Mouse (Mus musculus) forebrain, embryonic 15.5 days (tissue): ENCODE results near the gene Prm1. TPM values are rescaled to one million over a fixed set of nuclear protein-coding genes. Genes with fewer than 3 reads are reported as not detected.
A peak's percentile ranks its signal among the peaks of the same experiment; 100 is the strongest.

ENCODE experiments used
- ATAC-seq: fragments of 200-750 bp; cut with Nextera tagmentation; replicated peaks from 2 replicates; pipeline ENCODE4 v1.8.0; 2017; ENCODE audit warnings: mild to moderate bottlenecking, moderate TSS enrichment, moderate library complexity
- H3K27ac ChIP-seq: fragments of 300-500 bp; sonication (generic); replicated peaks from 2 replicates; pipeline ENCODE4 v1.5.1; 2015; ENCODE audit warnings: mild to moderate bottlenecking, inconsistent platforms
- H3K27me3 ChIP-seq: fragments of 300-500 bp; sonication (generic); 2 replicates; pipeline ENCODE4 v1.6.1; 2015; ENCODE audit warnings: inconsistent platforms
- H3K36me3 ChIP-seq: fragments of 300-500 bp; sonication (generic); 2 replicates; pipeline ENCODE4 v1.6.1; 2015; ENCODE audit warnings: mild to moderate bottlenecking, inconsistent platforms
- H3K4me1 ChIP-seq: fragments of 300-500 bp; sonication (generic); 2 replicates; pipeline ENCODE4 v1.6.1; 2015; ENCODE audit warnings: inconsistent platforms
- H3K4me2 ChIP-seq: fragments of 300-500 bp; sonication (generic); replicated peaks from 2 replicates; pipeline ENCODE4 v1.6.1; 2015; ENCODE audit warnings: mild to moderate bottlenecking, inconsistent platforms
- H3K4me3 ChIP-seq: fragments of 300-500 bp; sonication (generic); 2 replicates; pipeline ENCODE4 v1.5.1; 2015; ENCODE audit warnings: mild to moderate bottlenecking, inconsistent platforms
- H3K9ac ChIP-seq: fragments of 300-500 bp; sonication (generic); replicated peaks from 2 replicates; pipeline ENCODE4 v1.6.1; 2015; ENCODE audit warnings: mild to moderate bottlenecking, inconsistent platforms
- H3K9me3 ChIP-seq: fragments of 300-500 bp; sonication (generic); 2 replicates; pipeline ENCODE4 v1.6.1; 2016; ENCODE audit warnings: inconsistent platforms
- WGBS: fragments of 180-500 bp; shearing (Covaris S2); methylation state at CpG from one replicate; pipeline ENCODE4 v1.1.7; 2015; ENCODE audit warnings: mixed read lengths; 5-methylcytosine and 5-hydroxymethylcytosine counted together
- polyA plus RNA-seq: library from polyadenylated mRNA; unstranded; fragments of >200 nt; fragmentation: Nextera tagmentation; extraction: Ambion mirVana; gene quantifications from 2 replicates; pipeline ENCODE4 v1.2.1, GENCODE M21; 2015

Prm1 gene
- polyA plus RNA-seq, 1 experiment from 2014 or later: not detected

- H3K27me3 ChIP-seq: no peaks in the 10 kb centered on the region
- no peaks in the 10 kb centered on the region for H3K4me1 ChIP-seq
- no peak overlapping the region for H3K9ac ChIP-seq
- no peaks in the 10 kb centered on the region for H3K36me3 ChIP-seq
- no peak overlapping the region for H3K4me3 ChIP-seq
- no peaks in the 10 kb centered on the region for H3K9me3 ChIP-seq
- H3K27ac ChIP-seq: no peak overlapping the region
- ATAC-seq: no peak
- H3K4me2 ChIP-seq: no peak overlapping the region
- 66% methylated on average over 6 of the region's 6 CpGs for WGBS
These were observed 49.5 kb downstream of the Prm1 start for GRCm38 (mm10) chr16:10756168-10756567.

GRCm38 (mm10) chr16:10754521-10755296, 50.9 kb downstream of the Prm1 start:
- no peak for ATAC-seq

GRCm38 (mm10) chr16:10749824-10750223, 55.8 kb downstream of the Prm1 start:
- Histone ChIP-seq H3K36me3 (no peaks in the 10 kb centered on the region), H3K27me3 (no peaks in the 10 kb centered on the region), H3K4me2 (no peak overlapping the region), H3K9me3 (no peaks in the 10 kb centered on the region), H3K9ac (no peak overlapping the region), H3K4me1 (peaks cover 9% of the 10 kb centered on the region; the same call in 1 of the 2 replicates), H3K27ac (no peak overlapping the region), H3K4me3 (no peak overlapping the region)
- WGBS: 51% methylated on average over 7 of the region's 7 CpGs
- peak; percentile 76 for ATAC-seq

More at GRCm38 (mm10) chr16:10754521-10755296, 50.9 kb downstream of the Prm1 start:
- no peaks in the 10 kb centered on the region for H3K27me3 ChIP-seq
- WGBS: 83% methylated on average over 3 of the region's 3 CpGs
- H3K4me3 ChIP-seq: no peak overlapping the region
- H3K9me3 ChIP-seq: no peaks in the 10 kb centered on the region
- no peak overlapping the region for H3K9ac ChIP-seq
- H3K4me2 ChIP-seq: no peak overlapping the region
- H3K27ac ChIP-seq: no peak overlapping the region
- H3K4me1 ChIP-seq: peaks cover 4% of the 10 kb centered on the region; the same call in 1 of the 2 replicates
- H3K36me3 ChIP-seq: no peaks in the 10 kb centered on the region

GRCm38 (mm10) chr16:10749226-10749625, 56.4 kb downstream of the Prm1 start:
- Histone ChIP-seq H3K4me2 (no peak overlapping the region), H3K27ac (no peak overlapping the region)
- peak; percentile 23; the same call in 1 of the 2 replicates for ATAC-seq

More at GRCm38 (mm10) chr16:10749226-10749625, 56.4 kb downstream of the Prm1 start:
- 72% methylated on average over 7 of the region's 7 CpGs for WGBS
- no peak overlapping the region for H3K9ac ChIP-seq
- H3K36me3 ChIP-seq: no peaks in the 10 kb centered on the region
- H3K4me1 ChIP-seq: peaks cover 9% of the 10 kb centered on the region; the same call in 1 of the 2 replicates
- no peaks in the 10 kb centered on the region for H3K9me3 ChIP-seq
- H3K4me3 ChIP-seq: no peak overlapping the region
- H3K27me3 ChIP-seq: no peaks in the 10 kb centered on the region

Other genes with a start within 250 kb of the Prm1 start
- gene Socs1, start 20.3 kb downstream of the Prm1 start, polyA plus RNA-seq: 1.7 and 2.1 TPM in 2 replicates
- not detected in 2 replicates for gene Tnp2, start 17.2 kb downstream of the Prm1 start, polyA plus RNA-seq
- not detected in 2 replicates for gene Prm3, start 14.9 kb downstream of the Prm1 start, polyA plus RNA-seq
- gene Prm2, start 9.7 kb downstream of the Prm1 start, polyA plus RNA-seq: not detected in 2 replicates
- gene Gm11172, start 7.1 kb upstream of the Prm1 start, polyA plus RNA-seq: not detected in 2 replicates
- 0.94 and 1.5 TPM in 2 replicates for gene Rmi2, start 29.2 kb upstream of the Prm1 start, polyA plus RNA-seq